Mouse (Mus musculus) heart, embryonic 10.5 days (tissue): ENCODE measurements around the gene U2af1l4. TPM values are rescaled to one million over a fixed set of nuclear protein-coding genes. Genes with fewer than 3 reads are reported as not detected.
A peak's percentile ranks its signal among the peaks of the same experiment; 100 is the strongest.

ENCODE experiments used
- DNase-seq: peaks from one replicate; pipeline ENCODE4 v3.0.0-alpha.2; 2017; ENCODE audit warnings: low spot score
- H3K27ac ChIP-seq: fragments of 300-500 bp; sonication (generic); 2 replicates; pipeline ENCODE4 v1.5.1; 2016; ENCODE audit warnings: mild to moderate bottlenecking
- H3K27me3 ChIP-seq: fragments of 300-500 bp; sonication (generic); 2 replicates; pipeline ENCODE4 v1.6.1; 2016; ENCODE audit warnings: mild to moderate bottlenecking; ENCODE audit not compliant: poor library complexity, insufficient read depth, severe bottlenecking
- H3K36me3 ChIP-seq: fragments of 300-500 bp; sonication (generic); 2 replicates; pipeline ENCODE4 v1.6.1; 2016; ENCODE audit warnings: mild to moderate bottlenecking, moderate library complexity
- H3K4me1 ChIP-seq: fragments of 300-500 bp; sonication (generic); 2 replicates; pipeline ENCODE4 v1.6.1; 2016; ENCODE audit warnings: mild to moderate bottlenecking
- H3K4me3 ChIP-seq: fragments of 300-500 bp; sonication (generic); 2 replicates; pipeline ENCODE4 v1.5.1; 2016; ENCODE audit warnings: mild to moderate bottlenecking, moderate library complexity
- H3K9me3 ChIP-seq: fragments of 300-500 bp; sonication (generic); 2 replicates; pipeline ENCODE4 v1.6.1; 2016; ENCODE audit warnings: mild to moderate bottlenecking, moderate library complexity
- WGBS: fragments of 180-500 bp; shearing (Covaris S2); methylation state at CpG from one replicate; pipeline ENCODE4 v1.1.7; 2016; 5-methylcytosine and 5-hydroxymethylcytosine counted together
- polyA plus RNA-seq: library from polyadenylated mRNA; unstranded; fragments of >200 nt; fragmentation: Nextera tagmentation; extraction: Ambion mirVana; gene quantifications from 2 replicates; pipeline ENCODE4 v1.2.1, GENCODE M21; 2016

U2af1l4 gene
- polyA plus RNA-seq, 1 experiment from 2014 or later, result 87.8 TPM

GRCm38 (mm10) chr7:30593579-30594509, 30.7 kb downstream of the U2af1l4 start:
- 71% methylated on average over 10 of the region's 10 CpGs for WGBS
- no peaks in the 10 kb centered on the region for H3K36me3 ChIP-seq
- no peak overlapping the region for H3K4me3 ChIP-seq
- no peak overlapping the region for H3K27ac ChIP-seq
- H3K27me3 ChIP-seq, result peaks cover 8% of the 10 kb centered on the region; the same call in 1 of the 2 replicates
- H3K9me3 ChIP-seq, result no peaks in the 10 kb centered on the region
- H3K4me1 ChIP-seq, result peaks cover 7% of the 10 kb centered on the region
- no peak for DNase-seq

GRCm38 (mm10) chr7:30594510-30595024, 31.5 kb downstream of the U2af1l4 start:
- Histone ChIP-seq H3K27ac (no peak overlapping the region), H3K4me1 (peaks cover 7% of the 10 kb centered on the region), H3K36me3 (no peaks in the 10 kb centered on the region), H3K9me3 (no peaks in the 10 kb centered on the region), H3K4me3 (no peak overlapping the region), H3K27me3 (peaks cover 8% of the 10 kb centered on the region; the same call in 1 of the 2 replicates)
- 56% methylated on average over 4 of the region's 4 CpGs for WGBS
- DNase-seq, result no peak

GRCm38 (mm10) chr7:30596093-30596492, 33.0 kb downstream of the U2af1l4 start:
- Histone ChIP-seq H3K27me3 (peaks cover 8% of the 10 kb centered on the region; the same call in 1 of the 2 replicates), H3K4me3 (no peak overlapping the region), H3K4me1 (peaks cover 12% of the 10 kb centered on the region), H3K36me3 (no peaks in the 10 kb centered on the region), H3K9me3 (no peaks in the 10 kb centered on the region), H3K27ac (no peak overlapping the region)
- WGBS, result 76% methylated on average over 5 of the region's 5 CpGs
- no peak for DNase-seq

- peaks cover 8% of the 10 kb centered on the region; the same call in 1 of the 2 replicates for H3K27me3 ChIP-seq
- WGBS, result 78% methylated on average over 5 of the region's 5 CpGs
- peaks cover 12% of the 10 kb centered on the region for H3K4me1 ChIP-seq
- H3K9me3 ChIP-seq, result no peaks in the 10 kb centered on the region
- DNase-seq, result no peak
- H3K4me3 ChIP-seq, result no peak overlapping the region
- H3K27ac ChIP-seq, result no peak overlapping the region
- H3K36me3 ChIP-seq, result no peaks in the 10 kb centered on the region
These were observed 33.7 kb downstream of the U2af1l4 start for GRCm38 (mm10) chr7:30596811-30597210.

GRCm38 (mm10) chr7:30598786-30599185, 35.7 kb downstream of the U2af1l4 start, which contains the start of gene Zbtb32:
Zbtb32 (minus strand) TSS chr7:30598909.
- Histone ChIP-seq H3K36me3 (no peaks in the 10 kb centered on the region), H3K4me3 (peak within 1 kb of the TSS; percentile 19; the same call in 1 of the 2 replicates), H3K4me1 (peaks cover 18% of the 10 kb centered on the region), H3K27me3 (peaks cover 8% of the 10 kb centered on the region; the same call in 1 of the 2 replicates), H3K27ac (no peak within 1 kb of the TSS), H3K9me3 (no peaks in the 10 kb centered on the region)
- DNase-seq, result no peak
- 91% methylated on average over 12 of the region's 12 CpGs for WGBS

- H3K4me1 ChIP-seq, result peaks cover 18% of the 10 kb centered on the region
- no peak overlapping the region for H3K27ac ChIP-seq
- H3K27me3 ChIP-seq, result peaks cover 4% of the 10 kb centered on the region; the same call in 1 of the 2 replicates
- peak; percentile 97 for DNase-seq
- 2% methylated on average over 16 of the region's 16 CpGs for whole genome bisulfite sequencing
- no peaks in the 10 kb centered on the region for H3K36me3 ChIP-seq
- no peaks in the 10 kb centered on the region for H3K9me3 ChIP-seq
- H3K4me3 ChIP-seq, result peak overlapping the region; percentile 19
These were observed 36.8 kb downstream of the U2af1l4 start for GRCm38 (mm10) chr7:30599933-30600353.

GRCm38 (mm10) chr7:30600651-30601050, 37.5 kb downstream of the U2af1l4 start:
- no peaks in the 10 kb centered on the region for H3K36me3 ChIP-seq
- WGBS, result 72% methylated on average over 7 of the region's 7 CpGs
- no peak overlapping the region for H3K27ac ChIP-seq
- no peaks in the 10 kb centered on the region for H3K27me3 ChIP-seq
- H3K4me3 ChIP-seq, result no peak overlapping the region
- no peaks in the 10 kb centered on the region for H3K9me3 ChIP-seq
- peaks cover 18% of the 10 kb centered on the region for H3K4me1 ChIP-seq
- no peak for DNase-seq

- Histone ChIP-seq H3K27me3 (peaks cover 5% of the 10 kb centered on the region; the same call in 1 of the 2 replicates), H3K9me3 (no peaks in the 10 kb centered on the region), H3K27ac (no peak overlapping the region), H3K36me3 (no peaks in the 10 kb centered on the region), H3K4me1 (peaks cover 18% of the 10 kb centered on the region), H3K4me3 (no peak overlapping the region)
- WGBS, result 23% methylated on average over 3 of the region's 3 CpGs
- no peak for DNase-seq
These were observed 39.5 kb downstream of the U2af1l4 start for GRCm38 (mm10) chr7:30602583-30602982.

GRCm38 (mm10) chr7:30604424-30604823, 41.3 kb downstream of the U2af1l4 start:
- peaks cover 19% of the 10 kb centered on the region for H3K4me1 ChIP-seq
- WGBS, result 58% methylated on average over 8 of the region's 8 CpGs
- H3K36me3 ChIP-seq, result no peaks in the 10 kb centered on the region
- peaks cover 9% of the 10 kb centered on the region; the same call in 1 of the 2 replicates for H3K27me3 ChIP-seq
- DNase-seq, result no peak
- no peak overlapping the region for H3K27ac ChIP-seq
- H3K9me3 ChIP-seq, result no peaks in the 10 kb centered on the region
- H3K4me3 ChIP-seq, result no peak overlapping the region

- Histone ChIP-seq H3K4me3 (no peak overlapping the region), H3K36me3 (no peaks in the 10 kb centered on the region), H3K9me3 (no peaks in the 10 kb centered on the region), H3K27me3 (peaks cover 9% of the 10 kb centered on the region; the same call in 1 of the 2 replicates), H3K4me1 (peaks cover 20% of the 10 kb centered on the region), H3K27ac (no peak overlapping the region)
- 76% methylated on average over 8 of the region's 8 CpGs for WGBS
- DNase-seq, result no peak
These were observed 41.8 kb downstream of the U2af1l4 start for GRCm38 (mm10) chr7:30604944-30605343.

GRCm38 (mm10) chr7:30607706-30608309, 44.7 kb downstream of the U2af1l4 start:
- DNase-seq, result no peak
- Histone ChIP-seq H3K9me3 (no peaks in the 10 kb centered on the region), H3K4me1 (peaks cover 12% of the 10 kb centered on the region), H3K36me3 (no peaks in the 10 kb centered on the region), H3K27me3 (peaks cover 9% of the 10 kb centered on the region; the same call in 1 of the 2 replicates), H3K4me3 (no peak overlapping the region), H3K27ac (no peak overlapping the region)
- 23% methylated on average over 8 of the region's 8 CpGs for WGBS

- Histone ChIP-seq H3K4me3 (no peak overlapping the region), H3K27me3 (peaks cover 9% of the 10 kb centered on the region; the same call in 1 of the 2 replicates), H3K9me3 (no peaks in the 10 kb centered on the region), H3K4me1 (peaks cover 14% of the 10 kb centered on the region), H3K27ac (no peak overlapping the region), H3K36me3 (no peaks in the 10 kb centered on the region)
- 49% methylated on average over 16 of the region's 16 CpGs for WGBS
- no peak for DNase-seq
These were observed 45.4 kb downstream of the U2af1l4 start for GRCm38 (mm10) chr7:30608476-30608875.
